Comparison of ENCODE assay signal across 8 mouse cellular contexts in genomic region chr4:135960717-135961116, GRCm38 (mm10). TPM values are rescaled to one million over a fixed set of nuclear protein-coding genes. Genes with fewer than 3 reads are reported as not detected.
A peak's percentile ranks its signal among the peaks of the same experiment; 100 is the strongest.
DNase-seq lines count a peak whose midpoint lies in the region; TF ChIP-seq lines count a peak whose summit lies in the region.

No protein-coding gene starts in this region.

- TF ChIP-seq EP300 in ES-Bruce4 (IDR thresholded peaks at IDR 0.05; ENCODE audit: insufficient read depth, low read depth, low read length): no peak

- no peaks in the 10 kb centered on the region for H3K9me3 ChIP-seq in ES-Bruce4 (replicated peaks; ENCODE audit: control insufficient read depth, insufficient read depth, low read length, poor library complexity, severe bottlenecking)

- no peak overlapping the region for H3K9ac ChIP-seq in ES-Bruce4 (ENCODE audit: low read depth, poor library complexity, severe bottlenecking)

- no peak for TF ChIP-seq POLR2A in ES-Bruce4 (IDR thresholded peaks at IDR 0.05; ENCODE audit: insufficient read depth, low read length)

- TF ChIP-seq CTCF in ES-Bruce4 (IDR thresholded peaks at IDR 0.05; ENCODE audit: low read depth, low read length): peak; percentile 97

- H3K36me3 ChIP-seq in ES-Bruce4 (ENCODE audit: control insufficient read depth, insufficient read depth, low read length, poor library complexity, severe bottlenecking): no peaks in the 10 kb centered on the region

- no peaks in the 10 kb centered on the region for H3K27me3 ChIP-seq in ES-Bruce4 (ENCODE audit: control insufficient read depth, insufficient read depth, low read length, poor library complexity, severe bottlenecking)

- H3K27ac ChIP-seq in ES-Bruce4 (ENCODE audit: insufficient read depth, low read length): no peak overlapping the region

- H3K4me1 ChIP-seq in ES-Bruce4 (ENCODE audit: control insufficient read depth, insufficient read depth, low read length): no peaks in the 10 kb centered on the region

- no peak overlapping the region for H3K4me3 ChIP-seq in ES-Bruce4 (ENCODE audit: low read depth, low read length)

- peak; percentile 78 for DNase-seq in gastrocnemius, adult 18-20 months (ENCODE audit: low spot score)
- no peak for DNase-seq in gastrocnemius, postnatal 25 days
- DNase-seq in cerebellum, adult 18-20 months: peak; percentile 77 to 84
- peak; percentile 86 for DNase-seq in gastrocnemius, postnatal 10 days
- peak; percentile 72 to 87 for DNase-seq in layer of hippocampus, postnatal 25 days (ENCODE audit: extremely low spot score in 1 of 2, low spot score in 1 of 2)
- DNase-seq in mesoderm, embryonic 11.5 days (ENCODE audit: low read depth, low spot score): peak; percentile 88
- peak; percentile 84 to 94 for DNase-seq in spleen, postnatal 4 days (ENCODE audit: low spot score in 2 of 2)

RNA-seq across cellular contexts. Expression of gene Gale, which starts 2.8 kb away (rescaled TPM):
- under 1 TPM; 0.73 to 0.97 TPM for total RNA-seq in gastrocnemius, adult 18-20 months (2021)
- 1 to 10 TPM in 1 of 2 experiments, under 1 TPM in 1; 0.72 to 1.5 TPM for total RNA-seq in gastrocnemius, postnatal 25 days (2021)
- 6.8 and 9.4 TPM in 2 replicates for polyA plus RNA-seq in ES-Bruce4 (2011; ENCODE audit: insufficient read depth, insufficient read length, low read depth, missing spikeins)
- 1 to 10 TPM; 2.8 to 4.0 TPM for total RNA-seq in gastrocnemius, postnatal 10 days (2021)
- total RNA-seq in layer of hippocampus, postnatal 25 days (2021): 10 to 100 TPM; 23.1 to 31.6 TPM

RNA-seq across cellular contexts. Expression of gene Lypla2, which starts 11.7 kb away (rescaled TPM):
- total RNA-seq in gastrocnemius, adult 18-20 months (2021): 10 to 100 TPM; 25.2 to 29.8 TPM
- total RNA-seq in gastrocnemius, postnatal 25 days (2021): 10 to 100 TPM; 25.3 to 30.7 TPM
- polyA plus RNA-seq in ES-Bruce4 (2011; ENCODE audit: insufficient read depth, insufficient read length, low read depth, missing spikeins): 47.4 and 52.6 TPM in 2 replicates
- 10 to 100 TPM; 31.4 to 35.0 TPM for total RNA-seq in gastrocnemius, postnatal 10 days (2021)
- 100 to 1,000 TPM in 1 of 2 experiments, 10 to 100 TPM in 1; 94.7 to 110 TPM for total RNA-seq in layer of hippocampus, postnatal 25 days (2021)

RNA-seq across cellular contexts. Expression of gene Hmgcl, which starts 14.5 kb away (rescaled TPM):
- 10 to 100 TPM; 38.5 to 40.1 TPM for total RNA-seq in gastrocnemius, adult 18-20 months (2021)
- total RNA-seq in gastrocnemius, postnatal 25 days (2021): 10 to 100 TPM; 41.5 to 42.3 TPM
- 18.3 and 22.6 TPM in 2 replicates for polyA plus RNA-seq in ES-Bruce4 (2011; ENCODE audit: insufficient read depth, insufficient read length, low read depth, missing spikeins)
- 10 to 100 TPM; 43.7 to 49.2 TPM for total RNA-seq in gastrocnemius, postnatal 10 days (2021)
- total RNA-seq in layer of hippocampus, postnatal 25 days (2021): 10 to 100 TPM; 34.0 to 37.1 TPM

RNA-seq across cellular contexts. Expression of gene Pithd1, which starts 26.3 kb away (rescaled TPM):
- 10 to 100 TPM; 25.3 to 26.3 TPM for total RNA-seq in gastrocnemius, adult 18-20 months (2021)
- total RNA-seq in gastrocnemius, postnatal 25 days (2021): 10 to 100 TPM; 22.0 to 22.6 TPM
- polyA plus RNA-seq in ES-Bruce4 (2011; ENCODE audit: insufficient read depth, insufficient read length, low read depth, missing spikeins): 40.3 and 44.9 TPM in 2 replicates
- total RNA-seq in gastrocnemius, postnatal 10 days (2021): 10 to 100 TPM; 22.0 to 23.5 TPM
- 10 to 100 TPM; 84.3 to 89.7 TPM for total RNA-seq in layer of hippocampus, postnatal 25 days (2021)

RNA-seq across cellular contexts. Expression of gene Fuca1, which starts 40.2 kb away (rescaled TPM):
- total RNA-seq in gastrocnemius, adult 18-20 months (2021): 10 to 100 TPM; 22.5 to 23.3 TPM
- 10 to 100 TPM; 18.9 to 21.7 TPM for total RNA-seq in gastrocnemius, postnatal 25 days (2021)
- polyA plus RNA-seq in ES-Bruce4 (2011; ENCODE audit: insufficient read depth, insufficient read length, low read depth, missing spikeins): 46.0 and 47.2 TPM in 2 replicates
- total RNA-seq in gastrocnemius, postnatal 10 days (2021): 10 to 100 TPM; 36.1 to 41.4 TPM
- 10 to 100 TPM; 40.5 to 40.7 TPM for total RNA-seq in layer of hippocampus, postnatal 25 days (2021)

Comparison
In these comparisons a context has a peak if more than half of its experiments do, and no peak if none do; other contexts are left out.
1. RNA of gene Gale, which starts 2.8 kb away (total RNA-seq): 23.1 to 31.6 TPM in layer of hippocampus, postnatal 25 days; 2.8 to 4.0 TPM in gastrocnemius, postnatal 10 days, 0.72 to 1.5 TPM in gastrocnemius, postnatal 25 days and 0.73 to 0.97 TPM in gastrocnemius, adult 18-20 months; every median in the first group is over 4 times any median in the second.